Mouse (Mus musculus) midbrain, embryonic 12.5 days (tissue): ENCODE results near the gene Cdyl2. TPM values are rescaled to one million over a fixed set of nuclear protein-coding genes. Genes with fewer than 3 reads are reported as not detected.

Experiments
- ATAC-seq: fragments of 200-750 bp; cut with Nextera tagmentation; 2 replicates; pipeline ENCODE4 v1.8.0; 2017; ENCODE audit warnings: low read depth, moderate TSS enrichment, moderate library complexity; ENCODE audit not compliant: low FRiP score
- H3K27ac ChIP-seq: fragments of 300-500 bp; sonication (generic); replicated peaks from 2 replicates; pipeline ENCODE4 v1.5.1; 2016; ENCODE audit warnings: mild to moderate bottlenecking
- H3K27me3 ChIP-seq: fragments of 300-500 bp; sonication (generic); 2 replicates; pipeline ENCODE4 v1.6.1; 2016; ENCODE audit warnings: mild to moderate bottlenecking
- H3K36me3 ChIP-seq: fragments of 300-500 bp; sonication (generic); 2 replicates; pipeline ENCODE4 v1.6.1; 2016
- H3K4me1 ChIP-seq: fragments of 300-500 bp; sonication (generic); 2 replicates; pipeline ENCODE4 v1.6.1; 2016
- H3K4me2 ChIP-seq: fragments of 300-500 bp; sonication (generic); replicated peaks from 2 replicates; pipeline ENCODE4 v1.6.1; 2016; ENCODE audit warnings: mild to moderate bottlenecking, moderate library complexity
- H3K4me3 ChIP-seq: fragments of 300-500 bp; sonication (generic); 2 replicates; pipeline ENCODE4 v1.5.1; 2016; ENCODE audit warnings: mild to moderate bottlenecking
- H3K9ac ChIP-seq: fragments of 300-500 bp; sonication (generic); replicated peaks from 2 replicates; pipeline ENCODE4 v1.6.1; 2016; ENCODE audit warnings: mild to moderate bottlenecking, moderate library complexity
- H3K9me3 ChIP-seq: fragments of 300-500 bp; sonication (generic); 2 replicates; pipeline ENCODE4 v1.6.1; 2016; ENCODE audit warnings: mild to moderate bottlenecking
- WGBS: fragments of 180-500 bp; shearing (Covaris S2); methylation state at CpG from one replicate; pipeline ENCODE4 v1.1.7; 2016; 5-methylcytosine and 5-hydroxymethylcytosine counted together
- polyA plus RNA-seq: library from polyadenylated mRNA; unstranded; fragments of >200 nt; fragmentation: Nextera tagmentation; extraction: Ambion mirVana; gene quantifications from 2 replicates; pipeline ENCODE4 v1.2.1, GENCODE M21; 2016

The Cdyl2 gene
- polyA plus RNA-seq, 1 experiment from 2014 or later: 6.9 TPM

DNA sequence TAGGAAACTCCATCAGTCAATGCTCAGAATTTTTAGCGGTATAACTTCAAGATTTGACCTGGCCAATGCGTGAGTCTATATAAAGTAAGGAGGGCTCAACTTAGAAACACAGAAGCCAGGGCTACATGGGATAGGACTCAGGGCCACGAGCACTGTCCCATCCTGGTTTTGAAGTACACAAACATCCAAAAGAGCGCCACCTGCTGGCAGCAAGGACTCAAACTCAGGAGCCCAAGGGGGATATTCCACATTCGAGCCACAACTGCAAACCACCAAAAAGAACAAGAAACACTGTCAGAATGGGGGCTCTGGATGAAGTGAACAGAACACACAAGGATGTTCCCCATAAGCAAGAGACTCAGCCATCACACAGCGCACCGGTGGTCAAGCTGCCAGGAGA lies 63.8 kb downstream of the Cdyl2 start:
- Histone ChIP-seq H3K36me3 (peaks cover 4% of the 10 kb centered on the region; the same call in 1 of the 2 replicates), H3K27ac (no peak overlapping the region), H3K4me2 (no peak overlapping the region), H3K9me3 (peaks cover 11% of the 10 kb centered on the region; the same call in 1 of the 2 replicates), H3K4me1 (no peaks in the 10 kb centered on the region), H3K27me3 (no peaks in the 10 kb centered on the region), H3K9ac (no peak overlapping the region), H3K4me3 (no peak overlapping the region)
- no peak for ATAC-seq
- 93% methylated on average over 7 of the region's 7 CpGs for WGBS

DNA sequence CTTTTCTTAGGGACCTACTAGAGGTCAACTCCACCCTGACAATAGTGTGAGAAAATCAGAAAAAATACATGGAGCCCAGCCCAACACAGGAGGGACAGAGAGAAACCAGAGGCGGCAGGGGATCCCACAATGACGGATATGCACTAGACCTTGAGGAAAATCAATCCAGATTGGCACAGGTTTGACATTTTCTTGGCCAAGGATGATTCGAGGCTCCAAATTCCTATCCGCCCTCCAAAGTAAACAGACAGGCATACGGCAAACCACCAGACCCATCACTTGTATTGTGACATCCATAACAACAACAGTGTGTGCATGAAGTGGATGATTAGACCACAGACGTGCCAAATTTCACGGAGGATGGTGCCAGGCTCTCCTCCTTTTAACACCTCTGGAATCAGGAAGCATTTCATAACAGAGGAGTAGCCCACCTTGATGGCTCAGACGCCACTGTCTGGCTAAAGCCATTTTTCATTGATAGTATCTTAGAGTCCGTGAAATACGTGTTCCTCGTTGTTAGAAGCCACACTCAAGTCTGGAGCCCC lies 65.9 kb downstream of the Cdyl2 start:
- H3K4me2 ChIP-seq: no peak overlapping the region
- no peak overlapping the region for H3K4me3 ChIP-seq
- H3K27ac ChIP-seq: no peak overlapping the region
- 92% methylated on average over 11 of the region's 11 CpGs for WGBS
- no peaks in the 10 kb centered on the region for H3K27me3 ChIP-seq
- no peaks in the 10 kb centered on the region for H3K4me1 ChIP-seq
- peaks cover 11% of the 10 kb centered on the region; the same call in 1 of the 2 replicates for H3K9me3 ChIP-seq
- ATAC-seq: no peak
- peaks cover 4% of the 10 kb centered on the region; the same call in 1 of the 2 replicates for H3K36me3 ChIP-seq
- H3K9ac ChIP-seq: no peak overlapping the region

- Histone ChIP-seq H3K36me3 (no peaks in the 10 kb centered on the region), H3K27me3 (no peaks in the 10 kb centered on the region), H3K4me2 (no peak overlapping the region), H3K9me3 (no peaks in the 10 kb centered on the region), H3K9ac (no peak overlapping the region), H3K4me3 (no peak overlapping the region), H3K27ac (no peak overlapping the region), H3K4me1 (no peaks in the 10 kb centered on the region)
- WGBS: 90% methylated on average over 1 of the region's 1 CpGs
- no peak for ATAC-seq
These were observed 71.3 kb downstream of the Cdyl2 start for GRCm38 (mm10) chr8:116661521-116661920.

GRCm38 (mm10) chr8:116656811-116657210 lies 76.0 kb downstream of the Cdyl2 start:
- Histone ChIP-seq H3K27ac (no peak overlapping the region), H3K4me1 (no peaks in the 10 kb centered on the region), H3K4me2 (no peak overlapping the region), H3K27me3 (no peaks in the 10 kb centered on the region), H3K4me3 (no peak overlapping the region), H3K9ac (no peak overlapping the region), H3K9me3 (no peaks in the 10 kb centered on the region), H3K36me3 (no peaks in the 10 kb centered on the region)
- ATAC-seq: no peak
- 84% methylated on average over 3 of the region's 3 CpGs for WGBS

DNA sequence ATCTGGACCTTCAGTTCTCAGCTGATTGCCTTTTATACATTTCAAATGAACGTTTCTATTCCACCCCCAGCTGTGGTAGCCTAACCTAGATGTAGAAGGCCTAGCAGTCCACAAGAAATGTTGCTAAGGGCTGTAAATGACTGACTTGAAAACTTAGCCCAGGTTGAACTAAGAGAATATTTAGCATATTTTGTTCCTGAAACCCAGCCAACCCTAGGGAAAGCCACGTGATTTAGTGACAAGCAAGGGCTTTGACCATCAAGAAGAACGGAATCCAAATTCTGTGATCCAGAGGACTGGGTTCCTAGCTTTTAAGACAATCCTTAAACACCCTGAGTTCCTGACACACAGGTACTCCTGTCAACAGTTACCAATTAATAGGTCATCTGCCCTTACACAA lies 77.9 kb downstream of the Cdyl2 start:
- no peaks in the 10 kb centered on the region for H3K4me1 ChIP-seq
- no peak overlapping the region for H3K9ac ChIP-seq
- no peak overlapping the region for H3K27ac ChIP-seq
- H3K9me3 ChIP-seq: no peaks in the 10 kb centered on the region
- 87% methylated on average over 3 of the region's 3 CpGs for WGBS
- H3K4me2 ChIP-seq: no peak overlapping the region
- H3K4me3 ChIP-seq: no peak overlapping the region
- no peaks in the 10 kb centered on the region for H3K27me3 ChIP-seq
- no peaks in the 10 kb centered on the region for H3K36me3 ChIP-seq
- no peak for ATAC-seq

GRCm38 (mm10) chr8:116652949-116653348 lies 79.8 kb downstream of the Cdyl2 start:
- no peaks in the 10 kb centered on the region for H3K36me3 ChIP-seq
- WGBS: 69% methylated on average over 4 of the region's 4 CpGs
- no peaks in the 10 kb centered on the region for H3K4me1 ChIP-seq
- H3K27ac ChIP-seq: no peak overlapping the region
- H3K9ac ChIP-seq: no peak overlapping the region
- H3K4me3 ChIP-seq: no peak overlapping the region
- no peaks in the 10 kb centered on the region for H3K9me3 ChIP-seq
- ATAC-seq: no peak
- no peaks in the 10 kb centered on the region for H3K27me3 ChIP-seq
- no peak overlapping the region for H3K4me2 ChIP-seq

GRCm38 (mm10) chr8:116649975-116650725 lies 82.6 kb downstream of the Cdyl2 start:
- Histone ChIP-seq H3K27ac (no peak overlapping the region), H3K9me3 (no peaks in the 10 kb centered on the region), H3K9ac (no peak overlapping the region), H3K27me3 (no peaks in the 10 kb centered on the region), H3K36me3 (no peaks in the 10 kb centered on the region), H3K4me3 (no peak overlapping the region), H3K4me2 (no peak overlapping the region), H3K4me1 (no peaks in the 10 kb centered on the region)
- no peak for ATAC-seq
- WGBS: 87% methylated on average over 16 of the region's 16 CpGs

GRCm38 (mm10) chr8:116645376-116645775 lies 87.4 kb downstream of the Cdyl2 start:
- no peaks in the 10 kb centered on the region for H3K36me3 ChIP-seq
- no peaks in the 10 kb centered on the region for H3K4me1 ChIP-seq
- H3K9ac ChIP-seq: no peak overlapping the region
- H3K27me3 ChIP-seq: no peaks in the 10 kb centered on the region
- WGBS: 80% methylated on average over 4 of the region's 4 CpGs
- no peak overlapping the region for H3K4me3 ChIP-seq
- H3K27ac ChIP-seq: no peak overlapping the region
- H3K9me3 ChIP-seq: no peaks in the 10 kb centered on the region
- no peak for ATAC-seq
- H3K4me2 ChIP-seq: no peak overlapping the region

- no peak overlapping the region for H3K9ac ChIP-seq
- H3K4me2 ChIP-seq: no peak overlapping the region
- no peak overlapping the region for H3K27ac ChIP-seq
- no peak for ATAC-seq
- WGBS: 89% methylated on average over 10 of the region's 10 CpGs
- no peaks in the 10 kb centered on the region for H3K27me3 ChIP-seq
- no peaks in the 10 kb centered on the region for H3K9me3 ChIP-seq
- H3K4me3 ChIP-seq: no peak overlapping the region
- no peaks in the 10 kb centered on the region for H3K36me3 ChIP-seq
- no peaks in the 10 kb centered on the region for H3K4me1 ChIP-seq
These were observed 91.9 kb downstream of the Cdyl2 start for GRCm38 (mm10) chr8:116640925-116641324.

GRCm38 (mm10) chr8:116637998-116638397 lies 94.8 kb downstream of the Cdyl2 start:
- no peaks in the 10 kb centered on the region for H3K9me3 ChIP-seq
- no peak overlapping the region for H3K27ac ChIP-seq
- 85% methylated on average over 4 of the region's 4 CpGs for WGBS
- no peaks in the 10 kb centered on the region for H3K36me3 ChIP-seq
- H3K4me1 ChIP-seq: no peaks in the 10 kb centered on the region
- H3K9ac ChIP-seq: no peak overlapping the region
- H3K4me2 ChIP-seq: no peak overlapping the region
- ATAC-seq: no peak
- no peaks in the 10 kb centered on the region for H3K27me3 ChIP-seq
- no peak overlapping the region for H3K4me3 ChIP-seq

DNA sequence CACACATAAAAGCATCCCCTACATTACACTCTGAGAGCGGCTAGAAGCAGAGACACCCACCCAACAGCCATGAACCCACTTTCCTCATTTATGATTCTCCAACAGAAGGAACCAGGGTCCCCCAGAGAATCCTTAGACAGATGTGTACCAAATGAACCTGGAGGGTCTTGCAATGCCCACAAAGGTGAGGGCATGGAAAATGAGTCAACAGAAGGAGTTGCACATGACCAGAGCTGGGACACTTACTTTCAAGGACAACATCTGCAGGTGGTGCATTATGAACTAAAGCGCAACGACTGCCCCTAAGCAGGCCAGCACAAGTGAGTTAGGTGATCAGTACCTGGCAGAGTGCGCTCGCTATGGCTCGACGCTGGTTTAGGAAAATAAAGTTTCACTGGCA lies 95.6 kb downstream of the Cdyl2 start:
- Histone ChIP-seq H3K4me1 (no peaks in the 10 kb centered on the region), H3K36me3 (no peaks in the 10 kb centered on the region), H3K9ac (no peak overlapping the region), H3K4me2 (no peak overlapping the region), H3K27ac (no peak overlapping the region), H3K27me3 (no peaks in the 10 kb centered on the region), H3K4me3 (no peak overlapping the region), H3K9me3 (no peaks in the 10 kb centered on the region)
- WGBS: 92% methylated on average over 7 of the region's 7 CpGs
- ATAC-seq: no peak

GRCm38 (mm10) chr8:116636396-116636795 lies 96.4 kb downstream of the Cdyl2 start:
- Histone ChIP-seq H3K9me3 (no peaks in the 10 kb centered on the region), H3K36me3 (no peaks in the 10 kb centered on the region), H3K27ac (no peak overlapping the region), H3K4me3 (no peak overlapping the region), H3K4me1 (no peaks in the 10 kb centered on the region), H3K9ac (no peak overlapping the region), H3K4me2 (no peak overlapping the region), H3K27me3 (no peaks in the 10 kb centered on the region)
- WGBS: 92% methylated on average over 10 of the region's 10 CpGs
- ATAC-seq: no peak
